Mouse (Mus musculus) urinary bladder, postnatal 25 days (tissue): ENCODE data around the gene Aqp5.
A peak's percentile ranks its signal among the peaks of the same experiment; 100 is the strongest.

Experiments used
- DNase-seq: peaks from one replicate; pipeline ENCODE4 v3.0.0; 2022; ENCODE audit warnings: low spot score

The Aqp5 gene

DNA sequence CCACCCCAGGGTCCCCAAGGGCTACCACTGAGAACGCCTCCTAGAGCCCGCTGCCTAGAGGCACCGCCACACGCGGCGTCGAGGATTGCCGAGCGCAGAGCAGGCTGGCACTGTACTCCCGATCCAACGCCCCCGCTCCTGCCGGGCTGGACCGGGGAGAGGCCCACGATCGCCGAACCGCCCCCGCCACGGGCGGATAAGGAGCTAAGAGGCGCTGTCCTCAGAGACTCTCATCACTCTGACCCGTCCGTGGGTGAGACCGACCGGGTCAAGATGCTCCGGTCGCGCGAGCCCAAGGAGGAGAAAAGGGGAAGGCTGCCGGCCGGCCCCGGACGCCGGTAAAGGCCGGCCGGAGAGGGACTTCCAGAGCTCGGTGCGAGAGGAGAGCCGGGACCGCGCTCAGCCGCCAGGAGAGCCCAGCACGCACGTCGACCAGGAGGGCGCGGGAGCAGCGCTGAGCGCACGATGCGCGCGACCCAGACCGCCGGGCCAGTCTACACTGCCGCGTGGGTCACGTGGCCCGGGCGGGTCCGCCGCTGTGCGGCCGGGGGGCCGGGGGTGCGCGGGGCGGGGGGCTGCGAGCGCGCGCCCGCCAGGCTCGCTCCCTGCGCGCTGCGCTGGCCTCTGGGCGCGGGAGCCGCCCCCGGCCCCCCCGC lies at the start of gene Aqp5:
TSS of gene Aqp5 (plus strand) at position 354 of the 656 bp plus-strand sequence.
- DNase-seq: peak; percentile 15

DNA sequence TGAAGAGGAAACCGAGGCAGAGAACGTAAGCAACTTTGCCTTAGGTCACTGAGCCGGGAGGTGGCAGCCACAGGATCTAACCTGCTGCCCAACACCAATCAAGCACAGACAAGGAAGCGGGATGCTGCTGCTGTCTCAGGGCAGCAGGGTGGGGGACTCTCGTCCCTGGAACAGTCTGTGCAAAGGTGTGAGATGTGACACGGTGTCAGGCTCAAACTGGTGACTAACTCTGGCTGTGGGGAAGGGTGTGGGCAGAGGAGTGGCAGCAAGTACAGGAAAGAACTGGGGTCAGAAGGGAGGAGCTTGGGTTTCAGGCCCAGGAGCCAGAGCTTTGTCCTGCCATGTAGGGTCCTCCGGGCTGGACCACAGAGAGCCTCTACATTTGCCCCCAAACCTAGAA lies 46.5 kb upstream of the Aqp5 start:
- DNase-seq: no peak

DNA sequence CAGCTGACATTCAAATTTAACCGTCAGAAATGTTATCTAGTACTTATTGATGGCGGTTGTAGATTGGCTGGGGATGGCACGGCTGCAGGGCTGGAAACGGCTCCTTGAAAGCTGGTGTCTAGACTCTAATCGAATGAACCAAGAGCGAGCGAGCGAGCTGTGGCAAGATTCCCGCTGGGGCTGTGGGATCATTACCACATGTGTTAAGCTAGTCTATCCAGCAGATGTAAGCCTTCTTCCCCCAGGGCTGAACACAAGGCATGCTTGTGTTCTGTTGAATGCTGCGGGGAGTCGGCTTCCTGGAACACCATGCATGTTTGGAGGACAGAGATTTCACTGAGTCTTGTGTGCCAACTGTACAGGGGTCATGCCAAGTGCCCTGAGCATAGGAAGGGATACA lies 44.0 kb upstream of the Aqp5 start:
- no peak for DNase-seq

DNA sequence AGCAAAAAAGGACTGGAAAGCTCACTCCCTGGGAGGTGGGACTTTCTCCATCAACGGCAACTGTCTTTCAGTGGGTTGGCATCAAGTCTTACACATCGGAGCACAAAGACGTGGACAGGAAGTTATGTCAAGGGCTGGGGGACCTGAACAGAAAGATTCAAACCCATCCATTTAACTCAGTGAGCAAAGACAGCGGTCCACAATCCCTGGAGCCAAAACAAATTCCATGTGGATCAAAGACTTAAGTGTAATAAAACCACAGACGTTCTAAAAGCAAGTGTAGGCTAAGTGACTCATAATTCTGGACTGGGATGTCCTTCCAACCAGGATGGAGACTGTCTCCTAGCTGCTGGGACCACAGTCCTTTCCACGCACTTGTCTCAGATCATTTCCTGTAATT lies 42.9 kb upstream of the Aqp5 start:
- DNase-seq: no peak

DNA sequence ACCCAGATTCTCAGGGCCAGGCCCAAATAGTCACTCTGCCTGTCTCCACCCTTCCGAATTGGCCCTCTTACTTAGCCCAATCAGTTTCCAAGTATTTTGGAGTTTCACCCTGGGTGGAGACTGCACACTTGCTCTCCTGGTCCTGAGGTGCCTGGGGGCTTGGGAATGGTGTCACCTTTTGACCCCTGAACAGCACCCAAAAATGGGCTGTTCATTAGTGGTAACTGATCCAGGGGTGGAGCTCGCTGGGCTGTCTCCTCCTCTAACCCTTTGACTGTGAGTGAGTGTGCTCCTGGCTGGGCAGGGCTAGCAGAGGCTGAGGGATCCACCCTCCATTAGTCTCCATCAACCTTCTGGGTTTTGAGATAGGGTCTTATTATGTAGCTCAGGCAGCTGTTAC lies 40.7 kb upstream of the Aqp5 start:
- no peak for DNase-seq

DNA sequence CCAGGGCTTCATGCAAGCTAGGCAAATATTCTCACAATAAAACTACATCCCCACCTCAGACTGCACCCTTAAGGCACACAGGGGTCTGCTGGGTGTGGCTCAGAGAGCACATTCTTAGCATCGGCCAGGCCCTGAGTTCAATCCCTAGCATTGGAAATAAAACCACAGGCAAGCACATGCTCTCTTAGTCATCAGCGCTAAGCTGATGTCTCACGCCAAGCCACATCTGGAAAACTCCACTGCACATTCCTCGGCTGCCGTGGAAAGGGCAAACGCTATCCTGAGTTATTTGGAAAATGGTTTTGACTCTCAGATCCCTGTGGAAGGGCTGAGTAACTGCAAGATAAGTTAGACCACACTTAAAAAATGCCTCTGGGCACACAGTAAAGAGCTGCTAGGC lies 36.8 kb upstream of the Aqp5 start:
- DNase-seq: no peak

DNA sequence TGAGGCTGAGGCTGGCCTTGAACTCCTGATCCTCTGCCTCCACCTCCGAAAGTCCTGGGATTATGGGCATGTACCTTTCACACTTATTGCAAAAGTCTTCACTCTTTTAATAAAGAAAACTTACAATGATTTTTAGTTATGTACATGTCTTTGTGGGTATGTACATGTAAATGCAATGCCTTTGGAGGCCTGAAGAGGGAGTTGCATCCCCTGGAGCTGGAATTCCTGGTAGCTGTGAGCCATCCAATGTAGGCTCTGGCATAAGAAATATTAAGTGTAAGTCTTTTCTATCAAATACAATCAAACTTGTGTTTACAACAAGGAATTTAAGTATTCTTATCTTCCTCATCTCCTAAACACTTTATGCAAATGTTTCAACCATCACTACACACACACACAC lies 31.6 kb upstream of the Aqp5 start:
- no peak for DNase-seq

DNA sequence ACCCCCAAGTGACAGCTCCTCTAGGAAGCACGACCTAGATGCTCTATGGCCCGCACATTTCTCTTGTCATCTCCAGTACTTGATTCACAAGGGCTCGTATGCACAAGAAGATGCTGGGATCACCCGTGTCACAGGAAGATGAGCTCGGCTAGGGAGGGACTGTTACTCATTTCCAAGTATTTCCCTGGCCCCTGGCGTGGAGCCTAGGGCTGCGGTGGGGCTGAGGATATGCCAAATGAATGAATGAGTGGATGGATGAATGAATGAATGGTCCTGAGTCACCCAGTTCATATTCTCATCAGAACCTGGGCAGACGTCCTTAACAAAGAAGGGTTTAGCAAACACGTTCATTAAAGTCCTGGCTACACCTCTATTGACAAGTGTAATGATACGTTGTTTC lies 30.3 kb upstream of the Aqp5 start:
- no peak for DNase-seq

DNA sequence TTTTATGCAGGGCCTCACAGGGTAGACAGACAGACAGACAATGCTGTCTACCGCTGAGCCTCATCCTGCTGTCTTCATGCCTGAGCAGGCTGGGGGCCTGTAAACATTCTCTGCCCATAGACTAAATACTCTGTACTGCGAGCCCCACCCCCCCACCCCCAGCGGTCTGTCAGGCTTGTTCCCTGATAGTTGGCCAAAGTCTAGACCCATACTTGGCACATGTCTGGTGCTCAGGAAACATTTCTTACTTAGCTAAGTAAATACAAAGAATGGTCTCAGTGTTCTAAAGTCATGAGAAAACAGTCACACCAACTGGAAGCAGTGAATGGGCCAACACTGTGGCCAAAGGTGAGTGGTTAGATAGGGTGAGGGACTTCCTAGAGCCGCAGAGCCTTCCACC lies 23.2 kb upstream of the Aqp5 start:
- DNase-seq: no peak

DNA sequence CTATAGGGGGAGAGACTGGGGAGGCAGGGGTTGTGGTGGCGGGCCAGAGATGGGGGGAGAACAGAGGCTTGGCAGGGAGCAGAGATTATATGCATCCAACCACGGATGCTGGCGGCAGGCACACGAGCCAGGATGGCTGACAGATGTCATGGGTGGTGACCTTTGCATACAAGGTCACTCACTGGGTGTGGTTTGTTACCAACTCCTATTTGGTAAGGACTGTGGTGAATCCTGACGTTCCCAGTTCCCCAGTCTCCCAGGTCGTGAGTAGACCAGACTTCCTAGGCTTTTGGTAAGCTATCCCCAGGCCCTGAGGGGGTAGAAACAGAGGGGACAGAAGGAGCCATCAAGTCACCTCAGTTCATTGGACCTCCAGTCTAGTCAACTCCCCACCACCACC lies 21.9 kb upstream of the Aqp5 start:
- DNase-seq: no peak

DNA sequence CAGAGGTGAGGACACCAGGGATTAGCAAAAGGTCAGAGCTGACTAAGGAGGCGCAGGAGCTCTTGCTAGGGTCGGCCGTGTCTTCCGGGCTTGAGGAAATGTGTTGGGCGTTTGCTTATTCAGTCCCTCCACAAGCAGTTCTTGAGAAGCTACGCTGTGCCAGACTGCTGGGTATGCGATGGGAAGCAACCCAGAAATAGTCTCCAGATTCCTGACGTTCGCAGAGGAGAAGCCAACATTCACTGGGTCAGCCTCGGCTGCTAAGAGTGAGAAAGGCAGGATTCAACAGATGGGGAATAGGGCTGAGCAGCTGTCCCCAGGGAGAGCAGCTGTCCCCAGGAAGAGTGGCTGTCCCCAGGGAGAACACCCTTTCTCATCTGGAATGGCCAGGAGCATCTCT lies 21.5 kb upstream of the Aqp5 start:
- no peak for DNase-seq

DNA sequence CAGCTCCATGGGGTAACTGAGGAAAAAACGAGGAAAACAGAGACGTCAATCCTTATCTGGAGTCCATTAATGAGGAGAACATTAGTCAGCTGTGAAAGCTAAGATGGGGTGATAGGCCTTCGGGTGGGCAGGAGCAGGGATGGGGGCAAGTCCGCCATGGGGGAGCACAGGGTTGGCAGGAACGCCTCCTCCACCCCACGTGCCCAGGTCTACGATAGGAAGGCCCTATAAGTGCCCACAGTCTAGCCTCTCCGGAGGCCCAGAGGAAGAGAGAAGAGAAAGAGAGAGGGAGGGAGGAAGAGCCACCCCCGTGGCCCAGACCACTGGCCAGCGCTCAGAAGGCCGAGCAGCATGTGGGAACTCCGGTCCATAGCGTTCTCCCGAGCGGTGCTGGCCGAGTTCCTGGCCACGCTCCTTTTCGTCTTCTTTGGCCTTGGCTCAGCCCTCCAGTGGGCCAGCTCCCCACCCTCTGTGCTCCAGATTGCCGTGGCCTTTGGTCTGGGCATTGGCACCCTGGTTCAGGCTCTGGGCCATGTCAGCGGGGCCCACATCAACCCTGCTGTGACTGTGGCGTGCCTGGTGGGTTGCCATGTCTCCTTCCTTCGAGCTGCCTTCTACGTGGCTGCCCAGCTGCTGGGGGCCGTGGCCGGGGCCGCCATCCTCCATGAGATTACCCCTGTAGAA lies 11.6 kb upstream of the Aqp5 start, which contains the start of gene Aqp2:
TSS of gene Aqp2 (plus strand) at position 254 of the 684 bp plus-strand sequence.
- DNase-seq: no peak

DNA sequence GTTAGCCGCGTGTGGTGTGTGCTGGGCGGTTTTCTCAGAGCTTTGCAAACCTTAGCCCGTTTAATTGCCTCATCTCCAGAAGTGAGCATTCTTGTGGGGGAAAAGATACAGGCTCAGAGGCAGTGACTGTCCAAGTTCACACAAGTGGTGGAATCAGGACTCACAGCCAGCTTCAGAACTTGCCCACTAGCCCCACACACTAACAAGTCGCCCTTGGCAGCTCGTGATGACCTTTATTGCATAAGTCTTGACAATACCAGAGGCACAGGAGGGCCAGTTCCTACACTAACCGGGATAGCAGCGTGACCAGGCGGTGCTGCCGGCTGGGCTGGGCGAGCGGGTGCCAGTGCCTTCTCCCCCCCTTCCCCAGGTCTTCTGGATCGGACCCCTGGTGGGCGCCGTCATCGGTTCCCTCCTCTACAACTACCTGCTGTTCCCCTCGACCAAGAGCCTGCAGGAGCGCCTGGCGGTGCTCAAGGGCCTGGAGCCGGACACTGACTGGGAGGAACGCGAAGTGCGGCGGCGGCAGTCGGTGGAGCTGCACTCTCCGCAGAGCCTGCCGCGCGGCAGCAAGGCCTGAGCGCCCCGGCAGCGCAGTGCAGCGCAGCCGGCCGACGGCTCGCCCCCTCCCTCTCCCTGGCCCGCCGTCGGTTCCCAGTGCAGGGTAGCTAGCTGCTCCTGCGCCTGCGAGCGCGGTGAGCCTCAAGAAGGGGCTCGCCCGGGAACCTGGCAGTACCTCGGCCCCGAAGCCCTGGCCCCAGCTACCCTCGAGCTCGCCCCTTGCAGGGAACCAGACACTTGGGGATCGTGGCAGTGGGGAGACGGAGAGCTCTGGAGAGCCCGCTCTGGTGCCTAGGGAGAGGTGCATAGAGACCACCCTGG lies 6.9 kb upstream of the Aqp5 start:
- DNase-seq: peak; percentile 29

DNA sequence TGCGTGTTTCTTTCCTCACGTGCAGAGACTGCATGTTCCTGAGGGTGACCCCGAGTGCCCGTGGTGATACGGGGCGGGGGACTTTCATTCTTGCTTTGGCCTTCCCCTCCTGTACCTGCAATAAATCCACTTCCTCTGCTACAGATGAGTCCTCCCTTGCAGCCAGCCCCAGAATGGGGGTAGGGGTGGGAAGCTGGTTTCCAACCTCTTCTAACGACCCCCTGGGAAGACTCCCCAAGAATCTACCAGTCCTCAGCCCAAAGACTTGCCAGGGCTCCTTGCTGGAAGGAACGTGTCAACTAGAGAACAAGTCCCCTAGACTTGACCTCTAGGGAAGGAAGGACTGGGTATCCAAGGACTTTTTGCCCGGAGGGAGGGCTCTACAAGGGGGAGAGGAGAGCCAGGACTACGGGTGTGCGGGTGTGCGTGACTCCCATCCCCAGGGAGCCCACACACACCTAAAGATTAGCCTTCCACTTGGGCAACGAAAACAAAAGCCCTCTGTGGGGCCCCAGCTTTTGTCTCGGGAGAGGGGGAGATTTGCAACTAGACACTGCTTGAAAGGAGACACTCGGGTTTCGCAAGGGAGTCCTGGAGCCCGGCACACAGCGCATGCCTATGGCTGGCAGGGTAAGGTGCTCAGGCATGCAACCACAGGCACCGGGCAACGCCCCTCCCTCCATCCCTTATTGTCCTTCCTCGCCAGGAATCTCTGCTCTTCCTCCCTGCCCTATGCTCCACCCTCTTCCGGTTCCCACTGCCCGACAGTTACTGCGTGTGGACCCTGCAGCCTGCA lies 6.0 kb upstream of the Aqp5 start:
- peak; percentile 34 for DNase-seq

DNA sequence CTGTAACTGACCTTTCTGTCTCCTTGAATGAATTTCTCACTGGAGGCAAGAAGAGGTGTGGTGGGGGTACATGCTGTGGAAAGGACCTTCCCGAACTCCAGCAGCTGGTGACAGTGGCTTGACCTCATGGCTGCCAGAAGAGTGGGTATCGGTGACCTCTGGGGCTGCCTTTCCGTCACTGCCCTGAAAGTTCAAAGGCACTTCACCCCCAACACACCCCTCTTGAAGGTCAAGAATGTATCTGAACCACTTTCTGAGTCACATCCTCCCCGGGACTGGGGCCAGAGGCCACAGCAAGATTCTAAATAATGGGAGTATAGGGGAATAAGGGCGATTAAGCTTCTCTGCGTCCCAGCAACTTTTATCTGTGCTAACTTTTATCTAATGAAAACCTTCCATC lies 4.8 kb upstream of the Aqp5 start:
- DNase-seq: no peak

DNA sequence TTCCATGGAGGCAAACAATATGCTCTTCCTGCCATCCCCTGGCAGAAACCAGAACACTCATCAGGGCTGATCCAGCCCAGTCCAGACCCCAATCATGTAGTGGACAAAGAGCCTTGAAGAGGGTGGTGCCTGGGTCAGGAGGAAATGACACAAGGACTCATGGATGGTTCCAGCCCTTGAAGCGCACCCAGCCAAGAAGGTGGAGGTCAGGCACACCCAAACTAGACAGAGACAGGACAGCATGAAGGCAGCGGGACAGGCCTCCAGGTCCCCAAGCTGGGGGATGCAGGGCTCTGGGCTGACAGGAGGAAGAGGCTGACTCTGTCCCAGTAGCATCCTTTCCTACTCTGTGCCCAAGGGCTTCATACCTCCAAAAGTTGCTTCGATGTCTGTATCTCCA lies 4.1 kb upstream of the Aqp5 start:
- no peak for DNase-seq

DNA sequence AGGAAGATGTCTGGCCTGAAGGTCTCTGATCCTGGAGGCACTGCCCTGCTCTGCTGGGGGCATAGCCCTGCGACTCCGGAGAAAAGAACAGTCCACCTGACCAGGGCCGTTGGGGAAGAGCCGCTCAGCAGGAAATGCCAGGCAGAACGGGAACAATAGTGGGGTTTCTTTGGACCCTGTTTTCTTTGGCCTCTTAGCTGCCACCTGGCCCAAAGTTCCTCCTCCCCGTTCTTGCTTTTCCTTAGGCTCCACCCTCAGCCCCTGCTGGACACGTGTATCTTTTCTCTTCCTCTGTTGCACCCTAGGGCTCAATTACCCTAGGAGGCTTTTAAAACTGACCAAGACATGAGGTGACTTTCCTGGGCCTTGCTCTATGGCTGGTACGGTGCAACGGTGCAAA lies 1.3 kb upstream of the Aqp5 start:
- DNase-seq: no peak

DNA sequence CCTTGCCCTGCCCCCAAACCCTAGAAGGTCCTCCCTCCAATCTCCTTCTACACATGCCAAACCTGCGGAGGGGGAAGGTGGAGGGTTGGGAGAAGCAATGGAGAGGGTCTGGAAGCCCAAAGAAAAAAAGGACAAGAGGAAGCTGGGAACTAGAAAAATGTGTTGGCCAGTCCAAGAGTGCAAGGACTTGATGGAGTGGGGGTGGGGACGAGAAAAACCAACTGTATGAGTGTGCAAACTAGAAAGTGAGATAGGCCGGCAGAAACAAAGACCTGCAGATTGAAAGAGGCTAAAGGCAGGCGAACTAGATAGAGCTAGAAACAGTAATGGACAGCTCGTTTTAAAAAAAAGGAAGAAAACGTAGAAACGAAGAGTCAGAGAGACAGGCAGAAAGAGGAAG lies 878 bp upstream of the Aqp5 start:
- DNase-seq: no peak

DNA sequence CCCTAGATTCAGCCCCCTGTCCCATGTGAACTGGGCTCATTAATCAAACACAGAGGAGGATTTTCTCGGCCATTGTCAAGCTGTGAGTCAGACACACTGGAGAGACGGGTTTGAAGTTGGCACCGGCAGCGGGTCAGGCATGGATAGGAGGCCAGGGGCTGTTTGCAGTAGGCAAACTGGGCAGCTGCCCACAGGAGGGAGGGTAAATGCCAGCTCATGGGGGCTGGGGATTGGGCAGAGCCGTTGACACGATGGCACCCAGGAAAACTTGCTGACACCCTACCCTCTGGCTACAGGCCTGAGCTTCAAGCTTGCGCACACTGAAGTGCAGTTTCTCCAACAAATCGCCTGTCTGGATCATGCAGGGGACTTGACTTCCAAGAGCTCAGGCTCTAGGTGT lies 1.6 kb downstream of the Aqp5 start:
- DNase-seq: peak; percentile 34

DNA sequence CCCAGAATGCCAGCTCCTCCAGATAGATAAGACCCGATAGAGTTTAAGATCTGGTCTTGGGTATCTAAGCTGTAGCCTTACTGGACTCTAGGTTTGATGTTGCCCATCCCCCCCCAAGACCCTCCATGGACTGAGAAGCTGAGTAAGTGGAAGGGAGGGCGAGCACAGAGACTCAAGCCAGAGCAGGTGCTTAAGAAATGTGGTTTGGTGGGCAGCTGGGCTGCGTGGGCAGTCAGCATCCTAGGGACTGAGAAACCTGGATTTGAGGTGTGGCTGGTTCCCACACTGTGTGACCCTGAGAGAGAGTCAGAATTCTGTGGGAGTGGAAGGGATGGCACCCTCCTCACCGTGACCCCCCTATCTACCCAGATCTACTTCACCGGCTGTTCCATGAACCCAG lies 2.3 kb downstream of the Aqp5 start:
- no peak for DNase-seq

DNA sequence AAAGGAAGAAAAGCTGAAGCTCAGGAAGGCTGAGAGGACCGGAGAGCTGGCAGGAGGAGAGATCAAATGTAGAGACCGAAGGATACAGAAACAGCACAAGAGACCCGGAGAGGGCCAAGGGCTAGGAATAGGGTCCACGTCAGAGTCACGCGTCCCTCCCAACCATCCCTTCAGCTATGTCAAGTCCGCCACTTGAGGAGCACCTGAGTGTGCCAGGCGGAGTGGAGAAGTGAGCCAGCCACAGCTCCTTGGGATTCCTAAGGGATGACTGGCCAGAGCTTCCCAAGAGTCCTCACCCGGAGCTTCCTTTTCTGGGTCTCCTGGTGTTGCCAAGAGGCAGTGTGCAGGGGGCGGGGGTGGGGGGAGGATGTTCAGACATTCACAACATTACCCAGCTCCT lies 4.4 kb downstream of the Aqp5 start:
- no peak for DNase-seq

DNA sequence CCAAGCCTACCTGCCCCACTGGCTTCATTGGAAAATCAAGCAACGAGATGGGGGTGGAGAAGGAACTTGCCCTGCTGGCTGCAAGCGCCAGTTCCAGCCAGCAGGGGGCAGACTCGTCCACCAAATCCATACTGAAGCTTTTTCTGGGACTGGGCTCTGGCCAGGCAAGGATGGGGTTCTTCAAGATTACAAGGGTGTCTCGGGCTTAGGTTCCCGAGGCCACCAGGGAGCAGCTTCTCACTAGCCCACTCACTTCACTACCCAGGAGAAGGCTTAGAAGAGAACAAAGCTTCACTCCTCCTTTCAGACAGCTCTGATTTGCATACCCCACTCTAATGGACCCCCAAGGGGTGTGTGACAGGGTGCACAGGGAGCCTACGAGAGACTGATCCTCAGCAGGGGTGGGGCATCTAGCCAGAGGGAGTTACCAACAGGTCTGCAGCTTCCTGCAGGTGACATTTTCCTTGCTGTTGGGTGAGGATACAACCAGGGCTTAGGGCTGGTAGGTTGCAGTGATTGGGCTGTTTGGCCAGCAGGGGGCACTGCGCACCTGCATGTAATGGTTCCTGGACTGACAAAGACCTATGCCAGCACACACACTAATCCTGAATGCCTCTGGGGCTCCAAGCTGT lies 5.6 kb downstream of the Aqp5 start:
- peak; percentile 78 for DNase-seq
